Mouse (Mus musculus): ENCODE measurements around the gene Abce1. TPM values are rescaled to one million over a fixed set of nuclear protein-coding genes. Genes with fewer than 3 reads are reported as not detected.
"Not testable (repeated sequence)": the region's sequence is repeated elsewhere in the genome, so short reads cannot be mapped to it uniquely, and the experiment has no call there.

Abce1 gene
- polyA plus RNA-seq, 1 experiment from 2014 or later = 70.2 TPM

GRCm38 (mm10) chr8:79712676-79713075, 1.1 kb upstream of the Abce1 start:
- ATAC-seq (replicated peaks; ENCODE audit: extremely low read depth, insufficient read depth, low FRiP score) = no peak
- Histone ChIP-seq H3K27me3 (ENCODE audit: control insufficient read depth, insufficient read depth, low read length) (no peaks in the 10 kb centered on the region), H3K4me1 (ENCODE audit: control insufficient read depth, insufficient read depth, low read length) (peaks cover 6% of the 10 kb centered on the region; the same call in 1 of the 2 replicates), H3K4me3 (ENCODE audit: low read length) (no peak overlapping the region), H3K9ac (ENCODE audit: low read length) (no peak overlapping the region; the same call in 1 of the 2 replicates), H3K27ac (ENCODE audit: low read length) (no peak overlapping the region), H3K36me3 (ENCODE audit: control insufficient read depth, insufficient read depth) (peaks cover 3% of the 10 kb centered on the region; the same call in 1 of the 2 replicates), H3K9me3 (replicated peaks; ENCODE audit: control insufficient read depth, low read length) (no peaks in the 10 kb centered on the region), H3K4me2 (ENCODE audit: low read depth, low read length) (peak overlapping the region; percentile 47)
- 39% methylated on average over 5 of the region's 6 CpGs for WGBS

- H3K36me3 ChIP-seq (ENCODE audit: control insufficient read depth, insufficient read depth) = peaks cover 30% of the 10 kb centered on the region
- WGBS = 90% methylated on average over 3 of the region's 3 CpGs
Measured at GRCm38 (mm10) chr8:79706687-79707086, 4.9 kb downstream of the Abce1 start.

GRCm38 (mm10) chr8:79692531-79692930, 19.0 kb downstream of the Abce1 start:
- WGBS = 81% methylated on average over 2 of the region's 2 CpGs
- no peak overlapping the region for H3K4me3 ChIP-seq (ENCODE audit: low read length)
- no peak overlapping the region for H3K9ac ChIP-seq (ENCODE audit: low read length)
- H3K4me2 ChIP-seq (ENCODE audit: low read depth, low read length) = no peak overlapping the region
- no peaks in the 10 kb centered on the region for H3K27me3 ChIP-seq (ENCODE audit: control insufficient read depth, insufficient read depth, low read length)
- ATAC-seq (replicated peaks; ENCODE audit: extremely low read depth, insufficient read depth, low FRiP score) = no peak
- H3K4me1 ChIP-seq (ENCODE audit: control insufficient read depth, insufficient read depth, low read length) = no peaks in the 10 kb centered on the region
- H3K36me3 ChIP-seq (ENCODE audit: control insufficient read depth, insufficient read depth) = peaks cover 45% of the 10 kb centered on the region
- H3K9me3 ChIP-seq (replicated peaks; ENCODE audit: control insufficient read depth, low read length) = no peaks in the 10 kb centered on the region
- H3K27ac ChIP-seq (ENCODE audit: low read length) = no peak overlapping the region

More at GRCm38 (mm10) chr8:79706687-79707086, 4.9 kb downstream of the Abce1 start:
- Histone ChIP-seq H3K4me1 (ENCODE audit: control insufficient read depth, insufficient read depth, low read length) (peaks cover 3% of the 10 kb centered on the region; the same call in 1 of the 2 replicates), H3K4me3 (ENCODE audit: low read length) (no peak overlapping the region), H3K27me3 (ENCODE audit: control insufficient read depth, insufficient read depth, low read length) (no peaks in the 10 kb centered on the region), H3K9me3 (replicated peaks; ENCODE audit: control insufficient read depth, low read length) (no peaks in the 10 kb centered on the region), H3K4me2 (ENCODE audit: low read depth, low read length) (no peak overlapping the region), H3K27ac (ENCODE audit: low read length) (no peak overlapping the region), H3K9ac (ENCODE audit: low read length) (no peak overlapping the region)
- ATAC-seq (replicated peaks; ENCODE audit: extremely low read depth, insufficient read depth, low FRiP score) = no peak

- not testable (repeated sequence) for H3K27ac ChIP-seq (ENCODE audit: low read length); H3K27me3 ChIP-seq (ENCODE audit: control insufficient read depth, insufficient read depth, low read length); ATAC-seq (replicated peaks; ENCODE audit: extremely low read depth, insufficient read depth, low FRiP score); H3K9me3 ChIP-seq (replicated peaks; ENCODE audit: control insufficient read depth, low read length); H3K4me1 ChIP-seq (ENCODE audit: control insufficient read depth, insufficient read depth, low read length); H3K4me2 ChIP-seq (ENCODE audit: low read depth, low read length); H3K9ac ChIP-seq (ENCODE audit: low read length); H3K4me3 ChIP-seq (ENCODE audit: low read length)
- H3K36me3 ChIP-seq (ENCODE audit: control insufficient read depth, insufficient read depth) = peaks cover 45% of the 10 kb centered on the region
- WGBS = 92% methylated on average over 4 of the region's 5 CpGs
Measured at GRCm38 (mm10) chr8:79685927-79686326, 25.6 kb downstream of the Abce1 start.

- H3K4me2 ChIP-seq (ENCODE audit: low read depth, low read length) = peak overlapping the region; percentile 63
- H3K4me1 ChIP-seq (ENCODE audit: control insufficient read depth, insufficient read depth, low read length) = peaks cover 4% of the 10 kb centered on the region
- peaks cover 17% of the 10 kb centered on the region for H3K36me3 ChIP-seq (ENCODE audit: control insufficient read depth, insufficient read depth)
- peak overlapping the region; percentile 57 for H3K9ac ChIP-seq (ENCODE audit: low read length)
- H3K27ac ChIP-seq (ENCODE audit: low read length) = no peak overlapping the region
- ATAC-seq (replicated peaks; ENCODE audit: extremely low read depth, insufficient read depth, low FRiP score) = 0 out of 2 replicates have a peak, but pooled peaks have one; percentile 14
- H3K27me3 ChIP-seq (ENCODE audit: control insufficient read depth, insufficient read depth, low read length) = no peaks in the 10 kb centered on the region
- 33% methylated on average over 2 of the region's 2 CpGs for WGBS
- H3K4me3 ChIP-seq (ENCODE audit: low read length) = peak overlapping the region; percentile 54
- H3K9me3 ChIP-seq (replicated peaks; ENCODE audit: control insufficient read depth, low read length) = no peaks in the 10 kb centered on the region
Measured at GRCm38 (mm10) chr8:79680965-79681364, 30.6 kb downstream of the Abce1 start.

GRCm38 (mm10) chr8:79680555-79680954, 31.0 kb downstream of the Abce1 start:
- Histone ChIP-seq H3K9me3 (replicated peaks; ENCODE audit: control insufficient read depth, low read length) (no peaks in the 10 kb centered on the region), H3K4me2 (ENCODE audit: low read depth, low read length) (peak overlapping the region; percentile 63), H3K36me3 (ENCODE audit: control insufficient read depth, insufficient read depth) (peaks cover 13% of the 10 kb centered on the region), H3K4me3 (ENCODE audit: low read length) (peak overlapping the region; percentile 54), H3K27ac (ENCODE audit: low read length) (no peak overlapping the region), H3K9ac (ENCODE audit: low read length) (peak overlapping the region; percentile 57), H3K27me3 (ENCODE audit: control insufficient read depth, insufficient read depth, low read length) (no peaks in the 10 kb centered on the region), H3K4me1 (ENCODE audit: control insufficient read depth, insufficient read depth, low read length) (peaks cover 4% of the 10 kb centered on the region)
- 2% methylated on average over 34 of the region's 34 CpGs for WGBS
- ATAC-seq (replicated peaks; ENCODE audit: extremely low read depth, insufficient read depth, low FRiP score) = peak; percentile 67

GRCm38 (mm10) chr8:79680083-79680482, 31.5 kb downstream of the Abce1 start:
- Histone ChIP-seq H3K9ac (ENCODE audit: low read length) (peak overlapping the region; percentile 57), H3K4me2 (ENCODE audit: low read depth, low read length) (peak overlapping the region; percentile 63), H3K4me3 (ENCODE audit: low read length) (peak overlapping the region; percentile 54), H3K36me3 (ENCODE audit: control insufficient read depth, insufficient read depth) (peaks cover 12% of the 10 kb centered on the region)
- not testable (repeated sequence) for ATAC-seq (replicated peaks; ENCODE audit: extremely low read depth, insufficient read depth, low FRiP score); H3K27me3 ChIP-seq (ENCODE audit: control insufficient read depth, insufficient read depth, low read length); H3K9me3 ChIP-seq (replicated peaks; ENCODE audit: control insufficient read depth, low read length); H3K27ac ChIP-seq (ENCODE audit: low read length); H3K4me1 ChIP-seq (ENCODE audit: control insufficient read depth, insufficient read depth, low read length)
- 36% methylated on average over 10 of the region's 10 CpGs for WGBS

- WGBS = 57% methylated on average over 5 of the region's 5 CpGs
- Histone ChIP-seq H3K27ac (ENCODE audit: low read length) (no peak overlapping the region), H3K27me3 (ENCODE audit: control insufficient read depth, insufficient read depth, low read length) (no peaks in the 10 kb centered on the region), H3K9me3 (replicated peaks; ENCODE audit: control insufficient read depth, low read length) (no peaks in the 10 kb centered on the region), H3K36me3 (ENCODE audit: control insufficient read depth, insufficient read depth) (peaks cover 7% of the 10 kb centered on the region), H3K4me2 (ENCODE audit: low read depth, low read length) (no peak overlapping the region), H3K9ac (ENCODE audit: low read length) (no peak overlapping the region), H3K4me3 (ENCODE audit: low read length) (no peak overlapping the region), H3K4me1 (ENCODE audit: control insufficient read depth, insufficient read depth, low read length) (peaks cover 4% of the 10 kb centered on the region)
- ATAC-seq (replicated peaks; ENCODE audit: extremely low read depth, insufficient read depth, low FRiP score) = no peak
Measured at GRCm38 (mm10) chr8:79679005-79679404, 32.5 kb downstream of the Abce1 start.

- H3K36me3 ChIP-seq (ENCODE audit: control insufficient read depth, insufficient read depth) = peaks cover 25% of the 10 kb centered on the region
- ATAC-seq (replicated peaks; ENCODE audit: extremely low read depth, insufficient read depth, low FRiP score) = no peak
- H3K4me3 ChIP-seq (ENCODE audit: low read length) = no peak overlapping the region
- no peaks in the 10 kb centered on the region for H3K27me3 ChIP-seq (ENCODE audit: control insufficient read depth, insufficient read depth, low read length)
- H3K9ac ChIP-seq (ENCODE audit: low read length) = no peak overlapping the region
- 86% methylated on average over 4 of the region's 4 CpGs for WGBS
- H3K4me2 ChIP-seq (ENCODE audit: low read depth, low read length) = no peak overlapping the region
- H3K9me3 ChIP-seq (replicated peaks; ENCODE audit: control insufficient read depth, low read length) = no peaks in the 10 kb centered on the region
- no peak overlapping the region for H3K27ac ChIP-seq (ENCODE audit: low read length)
- peaks cover 4% of the 10 kb centered on the region for H3K4me1 ChIP-seq (ENCODE audit: control insufficient read depth, insufficient read depth, low read length)
Measured at GRCm38 (mm10) chr8:79676461-79676860, 35.1 kb downstream of the Abce1 start.

All from heart, embryonic 16.5 days (tissue).